Mouse (Mus musculus) liver, postnatal 0 days (tissue): ENCODE results near the gene Evi5. TPM values are rescaled to one million over a fixed set of nuclear protein-coding genes. Genes with fewer than 3 reads are reported as not detected.

Experiments
- ATAC-seq: fragments of 200-750 bp; cut with Nextera tagmentation; 2 replicates; pipeline ENCODE4 v1.8.0; 2017; ENCODE audit warnings: mild to moderate bottlenecking, moderate library complexity
- DNase-seq: peaks from one replicate; pipeline ENCODE4 v3.0.0-alpha.2; 2016
- H3K27ac ChIP-seq: fragments of 300-500 bp; sonication (generic); 2 replicates; pipeline ENCODE4 v1.5.1; 2014; ENCODE audit warnings: antibody characterized with exemption, moderate library complexity, mild to moderate bottlenecking, low read depth
- H3K27me3 ChIP-seq: fragments of 300-500 bp; sonication (generic); 2 replicates; pipeline ENCODE4 v1.6.1; 2014; ENCODE audit warnings: low read length, control low read depth, mixed read lengths; ENCODE audit not compliant: insufficient read depth
- H3K36me3 ChIP-seq: fragments of 300-500 bp; sonication (generic); replicated peaks from 2 replicates; pipeline ENCODE4 v1.6.1; 2014; ENCODE audit warnings: mild to moderate bottlenecking, control low read depth, low read length, moderate library complexity, mixed read lengths; ENCODE audit not compliant: insufficient read depth
- H3K4me1 ChIP-seq: fragments of 300-500 bp; sonication (generic); 2 replicates; pipeline ENCODE4 v1.6.1; 2014; ENCODE audit warnings: antibody characterized with exemption, mild to moderate bottlenecking, control low read depth; ENCODE audit not compliant: insufficient read depth
- H3K4me2 ChIP-seq: fragments of 300-500 bp; sonication (generic); 2 replicates; pipeline ENCODE4 v1.6.1; 2014; ENCODE audit warnings: low read depth, mild to moderate bottlenecking, low read length, moderate library complexity, mixed read lengths
- H3K4me3 ChIP-seq: fragments of 300-500 bp; sonication (generic); 2 replicates; pipeline ENCODE4 v1.5.1; 2014; ENCODE audit warnings: low read depth, low read length
- H3K9ac ChIP-seq: fragments of 300-500 bp; sonication (generic); replicated peaks from 2 replicates; pipeline ENCODE4 v1.6.1; 2014; ENCODE audit warnings: mild to moderate bottlenecking, moderate library complexity
- H3K9me3 ChIP-seq: fragments of 300-500 bp; sonication (generic); 2 replicates; pipeline ENCODE4 v1.6.1; 2016; ENCODE audit warnings: mild to moderate bottlenecking, control low read depth, low read length, mixed read lengths
- CTCF ChIP-seq: sonication (generic); IDR thresholded peaks from 2 replicates; pipeline ENCODE4 v1.5.1; 2016; ENCODE audit warnings: antibody characterized with exemption, low read depth
- EP300 ChIP-seq: IDR thresholded peaks from 2 replicates; pipeline ENCODE4 v1.6.1; 2016; ENCODE audit warnings: antibody characterized with exemption, low read depth, mild to moderate bottlenecking
- WGBS: fragments of 180-500 bp; shearing (Covaris S2); extraction: QIAGEN DNeasy Blood & Tissue Kit; methylation state at CpG from one replicate; pipeline ENCODE4 v1.1.7; 2014; ENCODE audit not compliant: insufficient replicate concordance; 5-methylcytosine and 5-hydroxymethylcytosine counted together
- polyA plus RNA-seq: library from polyadenylated mRNA; unstranded; fragments of >200 nt; fragmentation: Nextera tagmentation; extraction: Ambion mirVana; gene quantifications from 2 replicates; pipeline ENCODE4 v1.2.1, GENCODE M21; 2015

Gene Evi5
- polyA plus RNA-seq, 1 experiment from 2014 or later = 68.4 TPM

- H3K9me3 ChIP-seq = no peaks in the 10 kb centered on the region
- TF ChIP-seq CTCF (no peak), EP300 (no peak)
- no peak overlapping the region for H3K9ac ChIP-seq
- no peak for DNase-seq
- no peak overlapping the region for H3K4me3 ChIP-seq
- peak; percentile 71 for ATAC-seq
- H3K4me2 ChIP-seq = no peak overlapping the region
- 71% methylated on average over 4 of the region's 4 CpGs for WGBS
- no peak overlapping the region for H3K27ac ChIP-seq
- H3K4me1 ChIP-seq = peaks cover 3% of the 10 kb centered on the region; the same call in 1 of the 2 replicates
- no peaks in the 10 kb centered on the region for H3K27me3 ChIP-seq
- no peaks in the 10 kb centered on the region for H3K36me3 ChIP-seq
Observed at GRCm38 (mm10) chr5:107705756-107706155, 169.2 kb downstream of the Evi5 start.

- Histone ChIP-seq H3K4me1 (peaks cover 3% of the 10 kb centered on the region; the same call in 1 of the 2 replicates), H3K9ac (no peak overlapping the region), H3K4me2 (no peak overlapping the region), H3K27me3 (no peaks in the 10 kb centered on the region), H3K36me3 (no peaks in the 10 kb centered on the region), H3K9me3 (no peaks in the 10 kb centered on the region), H3K27ac (no peak overlapping the region), H3K4me3 (no peak overlapping the region)
- WGBS = 72% methylated on average over 6 of the region's 6 CpGs
- TF ChIP-seq EP300 = no peak
- TF ChIP-seq CTCF = no peak
- ATAC-seq (no peak), DNase-seq (no peak)
Observed at GRCm38 (mm10) chr5:107703207-107703763, 171.6 kb downstream of the Evi5 start.

GRCm38 (mm10) chr5:107701658-107702057 is 173.2 kb downstream of the Evi5 start:
- Histone ChIP-seq H3K36me3 (no peaks in the 10 kb centered on the region), H3K4me2 (no peak overlapping the region), H3K27me3 (no peaks in the 10 kb centered on the region), H3K9me3 (no peaks in the 10 kb centered on the region), H3K27ac (no peak overlapping the region), H3K4me3 (no peak overlapping the region), H3K9ac (no peak overlapping the region), H3K4me1 (peaks cover 3% of the 10 kb centered on the region; the same call in 1 of the 2 replicates)
- no peak for TF ChIP-seq EP300
- ATAC-seq (no peak), DNase-seq (no peak)
- WGBS = 81% methylated on average over 9 of the region's 9 CpGs

- 63% methylated on average over 10 of the region's 10 CpGs for WGBS
Observed at GRCm38 (mm10) chr5:107700873-107701272, 174.0 kb downstream of the Evi5 start.

GRCm38 (mm10) chr5:107698888-107699287 is 176.0 kb downstream of the Evi5 start:
- DNase-seq (no peak), ATAC-seq (peak; percentile 64)
- peak overlapping the region; percentile 37 for H3K27ac ChIP-seq

More at GRCm38 (mm10) chr5:107700873-107701272, 174.0 kb downstream of the Evi5 start:
- no peak overlapping the region for H3K4me3 ChIP-seq
- no peak overlapping the region for H3K4me2 ChIP-seq
- no peaks in the 10 kb centered on the region for H3K27me3 ChIP-seq
- H3K9ac ChIP-seq = no peak overlapping the region
- H3K9me3 ChIP-seq = no peaks in the 10 kb centered on the region
- DNase-seq (no peak), ATAC-seq (no peak)
- H3K36me3 ChIP-seq = no peaks in the 10 kb centered on the region
- TF ChIP-seq EP300 = peak; percentile 32; the same call in 1 of the 2 replicates
- no peak for TF ChIP-seq CTCF
- H3K27ac ChIP-seq = no peak overlapping the region
- H3K4me1 ChIP-seq = no peaks in the 10 kb centered on the region

GRCm38 (mm10) chr5:107695019-107695418 is 179.9 kb downstream of the Evi5 start:
- Histone ChIP-seq H3K36me3 (no peaks in the 10 kb centered on the region), H3K4me2 (no peak overlapping the region), H3K4me1 (no peaks in the 10 kb centered on the region), H3K27me3 (0 out of 2 replicates have a peak, but pooled peaks cover 3% of the 10 kb centered on the region), H3K9ac (no peak overlapping the region), H3K4me3 (no peak overlapping the region), H3K27ac (no peak overlapping the region), H3K9me3 (no peaks in the 10 kb centered on the region)
- TF ChIP-seq EP300 = no peak
- no peak for TF ChIP-seq CTCF
- ATAC-seq (no peak), DNase-seq (no peak)
- WGBS = 77% methylated on average over 3 of the region's 3 CpGs

More at GRCm38 (mm10) chr5:107698888-107699287, 176.0 kb downstream of the Evi5 start:
- no peaks in the 10 kb centered on the region for H3K4me1 ChIP-seq
- 21% methylated on average over 8 of the region's 8 CpGs for WGBS
- H3K27me3 ChIP-seq = 0 out of 2 replicates have a peak, but pooled peaks cover under 1% of the 10 kb centered on the region
- H3K4me2 ChIP-seq = no peak overlapping the region
- TF ChIP-seq EP300 = no peak
- TF ChIP-seq CTCF = no peak
- no peak overlapping the region for H3K4me3 ChIP-seq
- H3K9ac ChIP-seq = no peak overlapping the region
- no peaks in the 10 kb centered on the region for H3K36me3 ChIP-seq
- no peaks in the 10 kb centered on the region for H3K9me3 ChIP-seq

Other genes starting within 250 kb of the Evi5 start
- gene Gfi1, start 149.1 kb downstream of the Evi5 start, polyA plus RNA-seq = 1.3 and 1.4 TPM in 2 replicates
- gene Ube2d2b, start 45.0 kb downstream of the Evi5 start, polyA plus RNA-seq = 0.19 and 0.20 TPM in 2 replicates
- 20.2 TPM in 2 replicates for gene Rpl5, start 25.4 kb upstream of the Evi5 start, polyA plus RNA-seq
- gene Fam69a, start 112.0 kb upstream of the Evi5 start, polyA plus RNA-seq = 8.3 and 9.0 TPM in 2 replicates
- 21.7 and 22.8 TPM in 2 replicates for gene Mtf2, start 190.6 kb upstream of the Evi5 start, polyA plus RNA-seq